Mouse (Mus musculus): Measurements from ENCODE around the gene Gm28051.

Gm28051 gene

DNA sequence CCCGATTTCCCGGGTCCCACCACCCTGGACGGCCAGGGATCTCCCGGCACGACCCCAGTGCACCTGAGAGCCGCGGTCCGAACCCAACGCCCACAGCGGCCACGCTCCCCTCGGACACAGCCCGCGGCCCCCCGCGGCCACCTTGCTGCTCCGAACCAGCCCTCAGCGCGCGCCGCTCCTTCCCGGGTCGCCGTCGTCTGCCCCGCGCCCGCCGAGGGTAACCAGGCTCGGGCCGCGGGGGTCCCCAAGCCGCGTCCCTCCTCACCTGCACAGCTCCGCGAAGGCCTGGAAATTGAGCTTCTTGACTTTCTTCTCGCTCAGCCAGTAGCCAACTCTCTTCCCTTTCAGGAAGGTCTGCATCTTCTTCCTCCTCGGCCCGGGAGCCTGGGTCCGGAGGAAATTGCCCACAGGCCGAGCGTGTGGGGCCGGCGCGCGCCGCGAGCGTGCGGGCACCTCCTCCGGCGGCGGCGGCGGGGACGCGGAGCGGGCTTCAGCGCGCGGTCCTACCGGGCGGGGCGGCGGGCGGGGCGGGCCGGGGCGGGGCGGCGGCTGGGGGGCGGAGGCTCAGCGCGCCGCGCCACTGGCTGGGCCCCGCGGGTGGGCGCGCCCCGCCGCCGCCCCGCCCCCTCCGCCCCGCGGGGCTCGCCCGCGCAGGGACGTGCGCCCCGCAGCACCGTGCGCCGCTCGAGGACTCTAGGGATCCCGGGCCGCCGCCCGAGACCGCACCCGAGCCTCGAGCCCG lies 52.9 kb downstream of the Gm28051 start, which contains the start of gene Itpk1:
Itpk1 (minus strand) TSS at position 474 of the 742 bp plus-strand sequence.
- no peak for TF ChIP-seq GATA4 (IDR thresholded peaks at IDR 0.05; ENCODE audit: insufficient replicate concordance, low read length)

- no peak for TF ChIP-seq GATA4 (IDR thresholded peaks at IDR 0.05; ENCODE audit: insufficient replicate concordance, low read length)
Observed at GRCm38 (mm10) chr12:102703921-102704408, 53.6 kb downstream of the Gm28051 start.

- no peak for TF ChIP-seq GATA4 (IDR thresholded peaks at IDR 0.05; ENCODE audit: insufficient replicate concordance, low read length)
Observed at GRCm38 (mm10) chr12:102703441-102703840, 54.1 kb downstream of the Gm28051 start.

GRCm38 (mm10) chr12:102703111-102703412 lies 54.5 kb downstream of the Gm28051 start:
- TF ChIP-seq GATA4 (IDR thresholded peaks at IDR 0.05; ENCODE audit: insufficient replicate concordance, low read length): peak; percentile 46; the same call in 1 of the 2 replicates

DNA sequence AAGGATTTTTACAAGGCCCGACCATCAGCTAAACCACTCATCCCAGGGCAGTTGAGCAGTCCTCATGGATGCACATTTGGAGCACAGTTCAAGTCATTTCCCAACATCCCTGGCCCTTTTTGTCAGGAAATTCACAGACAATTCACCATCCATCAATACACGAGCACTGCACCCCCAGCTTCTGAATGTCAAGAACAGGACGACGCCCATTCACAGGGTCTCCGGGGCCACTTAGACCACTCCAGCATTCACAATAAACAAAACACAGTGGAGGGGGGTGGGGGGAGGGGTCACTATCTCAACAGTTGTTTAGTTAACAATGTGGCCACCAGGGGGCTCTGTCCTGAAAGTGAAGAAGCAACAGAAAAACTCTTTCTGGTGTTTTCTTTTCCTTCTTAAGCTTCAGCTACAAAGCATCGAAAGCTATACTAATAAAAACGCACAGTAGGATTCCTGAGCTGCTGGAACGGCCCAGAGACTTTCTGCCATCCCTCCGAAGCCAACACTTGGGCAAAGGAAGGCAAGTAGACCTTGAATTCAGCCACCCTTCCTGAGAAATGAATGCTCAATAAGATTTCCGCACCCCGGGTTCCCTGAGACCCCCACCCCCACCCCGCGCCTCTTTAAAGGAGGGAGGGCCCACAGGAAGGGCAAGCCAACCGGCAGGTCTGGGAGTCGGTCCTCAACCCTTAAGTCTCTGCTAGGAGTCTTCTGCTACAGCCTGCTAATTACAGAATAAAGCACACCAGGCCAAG lies 55.0 kb downstream of the Gm28051 start:
- TF ChIP-seq GATA4 (IDR thresholded peaks at IDR 0.05; ENCODE audit: insufficient replicate concordance, low read length): no peak

DNA sequence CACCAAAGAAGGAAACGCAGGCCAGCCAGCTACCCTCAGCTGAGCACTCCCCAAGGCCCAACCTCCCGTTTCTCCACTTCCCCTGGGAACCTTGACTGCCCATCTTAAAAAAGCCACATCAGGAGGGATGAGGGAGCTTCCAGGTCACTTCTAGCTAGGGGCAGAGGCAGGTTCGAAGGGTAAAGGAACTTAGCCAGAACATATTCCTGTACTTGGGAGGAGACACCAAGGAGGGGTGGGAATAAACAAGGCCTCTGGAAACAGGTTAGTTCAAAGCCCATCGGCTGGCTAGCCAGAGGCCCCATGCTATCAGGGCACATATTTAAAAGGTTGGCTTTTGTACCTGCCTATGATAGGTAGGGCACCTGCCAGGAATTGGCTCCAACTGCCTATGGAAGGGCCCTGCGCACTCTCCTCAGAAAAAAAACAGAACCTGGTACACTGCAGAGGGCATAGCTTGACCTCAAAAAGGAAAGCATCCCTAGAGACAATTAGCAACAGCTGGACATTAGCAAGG lies 55.8 kb downstream of the Gm28051 start:
- no peak for TF ChIP-seq GATA4 (IDR thresholded peaks at IDR 0.05; ENCODE audit: insufficient replicate concordance, low read length)

- TF ChIP-seq GATA4 (IDR thresholded peaks at IDR 0.05; ENCODE audit: insufficient replicate concordance, low read length): no peak
Observed at GRCm38 (mm10) chr12:102700453-102700852, 57.1 kb downstream of the Gm28051 start.

DNA sequence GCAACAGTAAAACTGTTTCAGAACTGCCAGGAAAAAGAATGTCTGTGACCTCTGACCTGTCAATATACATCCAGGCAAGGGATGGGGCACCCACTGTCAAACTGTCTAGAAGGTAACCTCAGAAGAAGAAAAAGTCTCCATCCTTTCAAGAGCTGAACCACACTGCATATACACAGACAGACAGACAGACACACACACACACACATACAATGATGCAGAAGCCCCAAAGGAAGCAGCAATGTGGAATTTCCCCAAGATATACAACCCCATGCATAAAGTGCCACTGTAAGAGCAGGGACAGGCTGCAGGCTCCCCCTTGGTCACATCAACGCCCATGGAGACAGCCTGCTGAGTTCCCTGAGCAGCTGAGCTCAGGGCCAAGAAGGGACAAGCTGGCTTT lies 58.4 kb downstream of the Gm28051 start:
- no peak for TF ChIP-seq GATA4 (IDR thresholded peaks at IDR 0.05; ENCODE audit: insufficient replicate concordance, low read length)

GRCm38 (mm10) chr12:102698089-102698684 lies 59.4 kb downstream of the Gm28051 start:
- TF ChIP-seq GATA4 (IDR thresholded peaks at IDR 0.05; ENCODE audit: insufficient replicate concordance, low read length): no peak

GRCm38 (mm10) chr12:102697381-102697780 lies 60.2 kb downstream of the Gm28051 start:
- TF ChIP-seq GATA4 (IDR thresholded peaks at IDR 0.05; ENCODE audit: insufficient replicate concordance, low read length): no peak

DNA sequence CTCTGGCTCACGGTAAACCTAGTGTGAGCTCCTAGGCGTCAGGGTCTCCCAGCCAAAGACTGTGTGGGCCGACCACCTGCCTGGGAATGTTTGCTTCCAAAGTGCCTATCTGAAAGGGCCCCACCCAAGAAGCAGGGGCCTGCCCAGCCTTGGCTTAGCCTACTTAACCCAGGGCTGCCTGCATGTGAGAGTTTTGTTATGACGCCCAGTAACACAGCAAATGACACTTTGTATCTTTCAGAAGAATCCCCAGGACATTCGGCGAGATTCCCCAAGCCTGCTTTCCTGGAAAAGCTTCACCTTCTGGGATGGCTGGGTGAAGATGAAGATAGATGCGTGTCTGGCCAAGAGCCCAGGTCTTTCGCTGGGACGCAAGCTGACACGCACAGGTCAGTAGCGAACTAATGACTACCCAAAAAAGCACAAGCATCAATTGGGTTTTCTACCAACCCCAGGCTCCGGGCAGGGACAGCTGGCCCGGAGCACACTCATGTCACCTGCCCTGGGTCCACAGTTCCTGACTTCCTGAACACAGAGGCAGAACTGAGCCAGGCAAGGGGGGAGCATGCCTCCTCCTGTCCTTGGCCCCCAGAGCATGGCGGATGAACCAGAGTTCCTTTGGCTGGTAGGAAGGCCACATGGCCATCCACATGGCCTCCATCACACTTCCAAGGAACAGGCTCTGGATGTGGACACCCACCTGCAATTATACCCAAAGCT lies 60.8 kb downstream of the Gm28051 start:
- no peak for TF ChIP-seq GATA4 (IDR thresholded peaks at IDR 0.05; ENCODE audit: insufficient replicate concordance, low read length)

DNA sequence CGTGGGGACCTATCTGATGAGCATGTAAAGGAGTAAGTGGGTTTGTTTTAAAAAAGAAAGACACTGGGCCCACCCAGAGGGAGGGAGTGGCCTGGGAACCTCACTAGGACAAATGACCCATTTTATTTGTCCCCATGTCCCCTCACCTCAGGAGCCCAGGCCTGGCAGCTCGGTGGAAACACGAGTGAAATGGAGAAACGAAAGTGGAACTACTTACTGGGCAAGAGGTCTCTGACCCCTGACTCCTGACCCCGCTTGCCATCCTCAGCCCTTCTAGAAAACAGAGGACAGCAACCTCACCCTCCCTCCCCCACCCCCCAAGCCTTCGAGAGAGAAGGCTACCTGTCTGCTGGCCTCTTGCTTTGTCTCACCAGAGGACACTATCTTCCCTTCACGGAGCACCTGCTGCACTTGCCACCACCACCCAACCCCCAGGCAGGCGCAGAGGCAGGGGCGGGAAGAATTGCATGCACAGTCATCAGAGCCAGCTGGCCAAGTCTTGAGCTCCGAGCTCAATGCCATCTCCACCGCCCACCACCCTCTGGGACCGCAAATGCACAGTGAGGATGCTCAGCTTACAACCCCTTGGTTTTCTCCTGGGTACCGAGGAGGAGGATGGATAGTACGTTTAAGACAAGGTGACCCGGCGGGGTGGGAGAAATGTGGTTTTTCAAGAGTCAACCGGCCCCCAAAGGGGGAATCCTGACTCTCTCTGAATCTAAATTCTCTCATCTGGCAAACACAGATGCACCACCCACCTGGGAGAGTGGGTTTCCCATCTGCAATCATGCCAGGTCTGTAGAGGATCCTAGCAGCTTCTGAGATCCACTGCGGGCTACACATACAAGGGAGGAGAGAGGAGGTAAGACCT lies 62.0 kb downstream of the Gm28051 start:
- TF ChIP-seq GATA4 (IDR thresholded peaks at IDR 0.05; ENCODE audit: insufficient replicate concordance, low read length): no peak

DNA sequence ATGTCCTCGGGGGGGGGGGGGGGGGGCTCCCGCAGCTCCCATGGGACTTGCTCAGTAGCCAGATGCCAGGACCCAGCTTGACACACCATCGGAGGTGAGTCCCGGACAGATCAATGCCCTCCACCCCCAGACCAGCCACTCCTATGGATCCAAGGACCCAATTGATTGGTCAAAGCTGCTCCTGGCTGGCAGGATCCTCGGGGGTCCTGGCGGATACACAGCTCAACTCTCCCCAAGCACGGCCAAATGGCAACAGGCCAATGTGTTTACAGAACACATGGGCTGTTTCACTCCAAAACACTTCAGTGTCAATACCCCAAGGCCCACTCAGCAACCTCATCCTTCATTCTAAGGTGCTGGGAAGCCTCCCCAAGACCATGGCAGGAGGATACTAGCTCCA lies 65.8 kb downstream of the Gm28051 start:
- no peak for TF ChIP-seq GATA4 (IDR thresholded peaks at IDR 0.05; ENCODE audit: insufficient replicate concordance, low read length)

DNA sequence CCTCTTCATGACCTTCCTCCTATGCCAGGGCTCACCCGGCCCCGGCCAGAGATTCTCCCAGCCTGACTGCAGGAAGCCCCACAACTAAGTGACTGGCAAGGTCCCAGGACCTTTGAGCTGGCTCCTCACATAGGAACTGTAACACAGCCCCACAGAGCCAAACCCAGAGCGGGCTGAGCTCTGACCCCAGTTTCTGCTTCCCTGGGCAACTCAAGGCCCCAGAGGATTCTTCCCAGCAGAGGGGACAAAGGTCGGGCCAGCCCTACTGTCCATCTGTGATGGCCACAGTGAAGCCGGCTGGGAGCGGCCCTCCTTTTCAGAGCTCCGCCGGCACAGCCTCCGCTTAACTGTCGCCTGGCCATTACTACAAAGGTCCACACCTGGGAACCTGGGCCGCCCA lies 66.4 kb downstream of the Gm28051 start:
- TF ChIP-seq GATA4 (IDR thresholded peaks at IDR 0.05; ENCODE audit: insufficient replicate concordance, low read length): no peak
